Mouse (Mus musculus): ENCODE measurements around the gene Snx22. TPM values are rescaled to one million over a fixed set of nuclear protein-coding genes. Genes with fewer than 3 reads are reported as not detected.
A peak's percentile ranks its signal among the peaks of the same experiment; 100 is the strongest.

Snx22 gene
- polyA plus RNA-seq, 1 experiment from 2014 or later = 8.1 TPM

DNA sequence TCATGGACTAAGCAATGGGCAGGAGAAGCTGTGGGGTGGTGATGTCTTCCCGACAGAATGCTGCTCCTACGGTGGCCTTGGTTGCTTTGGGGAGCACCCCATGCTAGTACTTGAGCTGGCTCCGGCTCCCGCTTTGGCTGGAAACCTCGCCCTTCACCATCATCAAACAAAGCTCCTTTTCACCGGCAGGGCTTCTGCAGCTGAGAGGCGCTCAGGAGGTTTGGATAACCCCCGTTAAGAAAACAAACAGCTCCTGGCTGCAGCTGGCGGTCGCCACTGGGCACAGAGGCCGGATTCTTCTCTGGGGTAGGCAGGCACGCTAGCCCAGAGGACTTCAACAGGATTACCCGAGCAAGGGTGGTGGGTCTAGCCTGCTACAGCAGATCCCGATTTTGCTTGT lies 9.0 kb upstream of the Snx22 start:
- no peaks in the 10 kb centered on the region for H3K27me3 ChIP-seq (replicated peaks; ENCODE audit: control insufficient read depth, insufficient read depth, low read length)
- no peaks in the 10 kb centered on the region for H3K9me3 ChIP-seq (ENCODE audit: control insufficient read depth, low read length)
- H3K36me3 ChIP-seq (ENCODE audit: control insufficient read depth, insufficient read depth) = no peaks in the 10 kb centered on the region
- 0 out of 2 replicates have a peak overlapping the region, but pooled peaks have one; percentile 0 for H3K9ac ChIP-seq (replicated peaks; ENCODE audit: low read depth, low read length)
- peak; percentile 45 for ATAC-seq
- 6% methylated on average over 14 of the region's 14 CpGs for WGBS
- 0 out of 2 replicates have a peak, but pooled peaks cover 5% of the 10 kb centered on the region for H3K4me1 ChIP-seq (replicated peaks; ENCODE audit: control insufficient read depth, insufficient read depth, low read length)
- H3K4me3 ChIP-seq (replicated peaks; ENCODE audit: low read length) = no peak overlapping the region
- H3K27ac ChIP-seq (ENCODE audit: low read length) = no peak overlapping the region
- no peak overlapping the region for H3K4me2 ChIP-seq (ENCODE audit: low read length)

GRCm38 (mm10) chr9:66078072-66078471 lies 8.6 kb upstream of the Snx22 start:
- 0 out of 2 replicates have a peak, but pooled peaks have one; percentile 15 for ATAC-seq
- H3K4me2 ChIP-seq (ENCODE audit: low read length) = no peak overlapping the region
- no peak overlapping the region for H3K27ac ChIP-seq (ENCODE audit: low read length)
- WGBS = 75% methylated on average over 3 of the region's 3 CpGs
- H3K4me1 ChIP-seq (replicated peaks; ENCODE audit: control insufficient read depth, insufficient read depth, low read length) = 0 out of 2 replicates have a peak, but pooled peaks cover 5% of the 10 kb centered on the region
- no peaks in the 10 kb centered on the region for H3K9me3 ChIP-seq (ENCODE audit: control insufficient read depth, low read length)
- no peak overlapping the region for H3K9ac ChIP-seq (replicated peaks; ENCODE audit: low read depth, low read length)
- H3K4me3 ChIP-seq (replicated peaks; ENCODE audit: low read length) = no peak overlapping the region
- no peaks in the 10 kb centered on the region for H3K27me3 ChIP-seq (replicated peaks; ENCODE audit: control insufficient read depth, insufficient read depth, low read length)
- H3K36me3 ChIP-seq (ENCODE audit: control insufficient read depth, insufficient read depth) = no peaks in the 10 kb centered on the region

- Histone ChIP-seq H3K9ac (replicated peaks; ENCODE audit: low read depth, low read length) (no peak overlapping the region), H3K4me2 (ENCODE audit: low read length) (no peak overlapping the region), H3K27me3 (replicated peaks; ENCODE audit: control insufficient read depth, insufficient read depth, low read length) (peaks cover 12% of the 10 kb centered on the region), H3K36me3 (ENCODE audit: control insufficient read depth, insufficient read depth) (no peaks in the 10 kb centered on the region), H3K27ac (ENCODE audit: low read length) (no peak overlapping the region), H3K4me1 (replicated peaks; ENCODE audit: control insufficient read depth, insufficient read depth, low read length) (peaks cover 11% of the 10 kb centered on the region), H3K9me3 (ENCODE audit: control insufficient read depth, low read length) (no peaks in the 10 kb centered on the region), H3K4me3 (replicated peaks; ENCODE audit: low read length) (no peak overlapping the region)
- no peak for ATAC-seq
- 92% methylated on average over 7 of the region's 7 CpGs for WGBS
Observed at GRCm38 (mm10) chr9:66072754-66073153, 3.2 kb upstream of the Snx22 start.

- H3K4me2 ChIP-seq (ENCODE audit: low read length) = no peak overlapping the region
- no peak overlapping the region for H3K27ac ChIP-seq (ENCODE audit: low read length)
- peaks cover 18% of the 10 kb centered on the region for H3K27me3 ChIP-seq (replicated peaks; ENCODE audit: control insufficient read depth, insufficient read depth, low read length)
- H3K4me3 ChIP-seq (replicated peaks; ENCODE audit: low read length) = no peak overlapping the region
- no peak for ATAC-seq
- H3K4me1 ChIP-seq (replicated peaks; ENCODE audit: control insufficient read depth, insufficient read depth, low read length) = peaks cover 11% of the 10 kb centered on the region
- H3K9me3 ChIP-seq (ENCODE audit: control insufficient read depth, low read length) = no peaks in the 10 kb centered on the region
- H3K36me3 ChIP-seq (ENCODE audit: control insufficient read depth, insufficient read depth) = peaks cover 18% of the 10 kb centered on the region
- H3K9ac ChIP-seq (replicated peaks; ENCODE audit: low read depth, low read length) = no peak overlapping the region
- 90% methylated on average over 5 of the region's 5 CpGs for WGBS
Observed at GRCm38 (mm10) chr9:66070151-66070550, 632 bp upstream of the Snx22 start.

- Histone ChIP-seq H3K27ac (ENCODE audit: low read length) (no peak overlapping the region), H3K4me3 (replicated peaks; ENCODE audit: low read length) (peak overlapping the region; percentile 59), H3K9me3 (ENCODE audit: control insufficient read depth, low read length) (no peaks in the 10 kb centered on the region), H3K9ac (replicated peaks; ENCODE audit: low read depth, low read length) (peak overlapping the region; percentile 70), H3K36me3 (ENCODE audit: control insufficient read depth, insufficient read depth) (peaks cover 18% of the 10 kb centered on the region), H3K4me2 (ENCODE audit: low read length) (peak overlapping the region; percentile 98), H3K27me3 (replicated peaks; ENCODE audit: control insufficient read depth, insufficient read depth, low read length) (peaks cover 18% of the 10 kb centered on the region), H3K4me1 (replicated peaks; ENCODE audit: control insufficient read depth, insufficient read depth, low read length) (peaks cover 11% of the 10 kb centered on the region)
- under 1% methylated on average over 30 of the region's 30 CpGs for WGBS
- peak; percentile 34 for ATAC-seq
Observed at GRCm38 (mm10) chr9:66068971-66069391, 538 bp downstream of the Snx22 start.

GRCm38 (mm10) chr9:66068056-66068455 lies 1.5 kb downstream of the Snx22 start:
- H3K4me2 ChIP-seq (ENCODE audit: low read length) = no peak overlapping the region
- H3K4me1 ChIP-seq (replicated peaks; ENCODE audit: control insufficient read depth, insufficient read depth, low read length) = peaks cover 11% of the 10 kb centered on the region
- H3K27ac ChIP-seq (ENCODE audit: low read length) = no peak overlapping the region
- 58% methylated on average over 4 of the region's 4 CpGs for WGBS
- H3K9me3 ChIP-seq (ENCODE audit: control insufficient read depth, low read length) = no peaks in the 10 kb centered on the region
- peaks cover 18% of the 10 kb centered on the region for H3K27me3 ChIP-seq (replicated peaks; ENCODE audit: control insufficient read depth, insufficient read depth, low read length)
- peaks cover 18% of the 10 kb centered on the region for H3K36me3 ChIP-seq (ENCODE audit: control insufficient read depth, insufficient read depth)
- no peak overlapping the region for H3K4me3 ChIP-seq (replicated peaks; ENCODE audit: low read length)
- ATAC-seq = no peak
- H3K9ac ChIP-seq (replicated peaks; ENCODE audit: low read depth, low read length) = no peak overlapping the region

DNA sequence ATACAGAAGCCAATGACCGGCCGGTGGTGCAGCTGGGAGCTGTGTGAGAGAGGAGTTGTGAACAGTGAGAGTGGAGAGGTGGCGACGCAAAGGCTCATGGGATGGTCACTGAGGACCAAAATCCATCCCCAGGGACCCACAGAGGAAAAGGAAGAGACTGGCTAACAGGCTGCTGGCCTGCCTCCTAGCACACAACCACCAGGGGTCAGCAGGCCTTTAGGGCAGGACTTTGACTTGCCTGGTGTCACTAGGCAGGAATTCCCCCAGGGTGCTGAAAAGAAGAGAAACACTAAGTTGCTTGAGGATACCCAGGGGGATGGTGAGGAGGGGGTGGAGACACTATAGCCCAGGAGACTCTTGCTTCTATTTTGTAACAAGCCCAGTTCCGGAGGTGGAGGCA lies 2.0 kb downstream of the Snx22 start:
- peaks cover 23% of the 10 kb centered on the region for H3K36me3 ChIP-seq (ENCODE audit: control insufficient read depth, insufficient read depth)
- H3K4me2 ChIP-seq (ENCODE audit: low read length) = no peak overlapping the region
- H3K27me3 ChIP-seq (replicated peaks; ENCODE audit: control insufficient read depth, insufficient read depth, low read length) = peaks cover 18% of the 10 kb centered on the region
- no peak overlapping the region for H3K27ac ChIP-seq (ENCODE audit: low read length)
- H3K9ac ChIP-seq (replicated peaks; ENCODE audit: low read depth, low read length) = no peak overlapping the region
- no peak for ATAC-seq
- H3K4me3 ChIP-seq (replicated peaks; ENCODE audit: low read length) = no peak overlapping the region
- peaks cover 11% of the 10 kb centered on the region for H3K4me1 ChIP-seq (replicated peaks; ENCODE audit: control insufficient read depth, insufficient read depth, low read length)
- WGBS = 26% methylated on average over 5 of the region's 5 CpGs
- H3K9me3 ChIP-seq (ENCODE audit: control insufficient read depth, low read length) = no peaks in the 10 kb centered on the region

GRCm38 (mm10) chr9:66066791-66067190 lies 2.7 kb downstream of the Snx22 start:
- H3K4me2 ChIP-seq (ENCODE audit: low read length) = no peak overlapping the region
- peaks cover 24% of the 10 kb centered on the region for H3K36me3 ChIP-seq (ENCODE audit: control insufficient read depth, insufficient read depth)
- H3K27ac ChIP-seq (ENCODE audit: low read length) = no peak overlapping the region
- peaks cover 18% of the 10 kb centered on the region for H3K27me3 ChIP-seq (replicated peaks; ENCODE audit: control insufficient read depth, insufficient read depth, low read length)
- no peak for ATAC-seq
- 93% methylated on average over 3 of the region's 3 CpGs for WGBS
- no peak overlapping the region for H3K4me3 ChIP-seq (replicated peaks; ENCODE audit: low read length)
- H3K4me1 ChIP-seq (replicated peaks; ENCODE audit: control insufficient read depth, insufficient read depth, low read length) = peaks cover 13% of the 10 kb centered on the region
- no peak overlapping the region for H3K9ac ChIP-seq (replicated peaks; ENCODE audit: low read depth, low read length)
- H3K9me3 ChIP-seq (ENCODE audit: control insufficient read depth, low read length) = no peaks in the 10 kb centered on the region

GRCm38 (mm10) chr9:66064316-66064715 lies 5.2 kb downstream of the Snx22 start:
- Histone ChIP-seq H3K27me3 (replicated peaks; ENCODE audit: control insufficient read depth, insufficient read depth, low read length) (peaks cover 11% of the 10 kb centered on the region; the same call in 1 of the 2 replicates), H3K4me1 (replicated peaks; ENCODE audit: control insufficient read depth, insufficient read depth, low read length) (peaks cover 25% of the 10 kb centered on the region), H3K9ac (replicated peaks; ENCODE audit: low read depth, low read length) (no peak overlapping the region), H3K4me2 (ENCODE audit: low read length) (no peak overlapping the region), H3K27ac (ENCODE audit: low read length) (no peak overlapping the region), H3K4me3 (replicated peaks; ENCODE audit: low read length) (no peak overlapping the region), H3K9me3 (ENCODE audit: control insufficient read depth, low read length) (no peaks in the 10 kb centered on the region), H3K36me3 (ENCODE audit: control insufficient read depth, insufficient read depth) (peaks cover 24% of the 10 kb centered on the region)
- 92% methylated on average over 11 of the region's 11 CpGs for WGBS
- no peak for ATAC-seq

DNA sequence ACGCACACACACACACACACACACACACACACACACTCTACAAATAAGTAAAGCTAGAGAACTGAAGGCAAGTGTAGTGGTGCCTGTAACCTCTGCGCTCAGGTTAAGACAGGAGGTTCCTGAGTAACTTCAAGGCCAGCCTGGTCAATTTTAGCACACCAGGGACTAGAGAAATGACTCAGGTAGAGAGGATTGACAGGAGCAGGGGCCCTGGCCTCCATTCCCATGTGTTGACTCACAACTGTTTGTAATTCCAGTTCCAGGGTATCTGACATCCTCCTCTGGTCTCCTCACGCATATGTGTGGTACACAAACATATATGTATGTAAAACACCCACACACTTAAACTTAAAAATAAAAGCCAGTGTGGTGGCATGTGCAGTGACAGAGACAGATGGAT lies 6.1 kb downstream of the Snx22 start:
- Histone ChIP-seq H3K9me3 (ENCODE audit: control insufficient read depth, low read length) (no peaks in the 10 kb centered on the region), H3K27ac (ENCODE audit: low read length) (no peak overlapping the region), H3K27me3 (replicated peaks; ENCODE audit: control insufficient read depth, insufficient read depth, low read length) (0 out of 2 replicates have a peak, but pooled peaks cover 8% of the 10 kb centered on the region), H3K36me3 (ENCODE audit: control insufficient read depth, insufficient read depth) (peaks cover 24% of the 10 kb centered on the region), H3K4me2 (ENCODE audit: low read length) (no peak overlapping the region), H3K4me1 (replicated peaks; ENCODE audit: control insufficient read depth, insufficient read depth, low read length) (peaks cover 17% of the 10 kb centered on the region), H3K9ac (replicated peaks; ENCODE audit: low read depth, low read length) (no peak overlapping the region), H3K4me3 (replicated peaks; ENCODE audit: low read length) (no peak overlapping the region)
- WGBS = 92% methylated on average over 3 of the region's 3 CpGs
- ATAC-seq = no peak

All from forebrain, embryonic 16.5 days (tissue).